Mouse (Mus musculus): ENCODE results near the gene Rspry1.

Gene Rspry1

GRCm38 (mm10) chr8:94602471-94603131 is 864 bp downstream of the Rspry1 start:
- DNase-seq (ENCODE audit: low spot score in 2 of 2) = peak in 1 of 2 experiments; percentile 68

- peak in 1 of 2 experiments; percentile 12 for DNase-seq (ENCODE audit: low spot score in 2 of 2)
Measured at GRCm38 (mm10) chr8:94604030-94604429, 2.3 kb downstream of the Rspry1 start.

- no peak for DNase-seq (ENCODE audit: low spot score in 2 of 2)
Measured at GRCm38 (mm10) chr8:94607064-94607463, 5.3 kb downstream of the Rspry1 start.

- DNase-seq (ENCODE audit: low spot score in 2 of 2) = no peak
Measured at GRCm38 (mm10) chr8:94624885-94625284, 23.1 kb downstream of the Rspry1 start.

- no peak for DNase-seq (ENCODE audit: low spot score in 2 of 2)
Measured at GRCm38 (mm10) chr8:94633564-94634194, 31.9 kb downstream of the Rspry1 start.

- DNase-seq (ENCODE audit: low spot score in 2 of 2) = no peak
Measured at GRCm38 (mm10) chr8:94634211-94634610, 32.5 kb downstream of the Rspry1 start.

- no peak for DNase-seq (ENCODE audit: low spot score in 2 of 2)
Measured at GRCm38 (mm10) chr8:94641183-94641582, 39.4 kb downstream of the Rspry1 start.

GRCm38 (mm10) chr8:94641938-94642337 is 40.2 kb downstream of the Rspry1 start:
- DNase-seq (ENCODE audit: low spot score in 2 of 2) = no peak

- no peak for DNase-seq (ENCODE audit: low spot score in 2 of 2)
Measured at GRCm38 (mm10) chr8:94645202-94645601, 43.5 kb downstream of the Rspry1 start.

GRCm38 (mm10) chr8:94646165-94646564 is 44.4 kb downstream of the Rspry1 start:
- DNase-seq (ENCODE audit: low spot score in 2 of 2) = no peak

- no peak for DNase-seq (ENCODE audit: low spot score in 2 of 2)
Measured at GRCm38 (mm10) chr8:94649496-94649895, 47.8 kb downstream of the Rspry1 start.

GRCm38 (mm10) chr8:94652951-94653350 is 51.2 kb downstream of the Rspry1 start:
- DNase-seq (ENCODE audit: low spot score in 2 of 2) = no peak

- DNase-seq (ENCODE audit: low spot score in 2 of 2) = no peak
Measured at GRCm38 (mm10) chr8:94654994-94655393, 53.3 kb downstream of the Rspry1 start.

GRCm38 (mm10) chr8:94658031-94658430 is 56.3 kb downstream of the Rspry1 start:
- DNase-seq (ENCODE audit: low spot score in 2 of 2) = no peak

- DNase-seq (ENCODE audit: low spot score in 2 of 2) = no peak
Measured at GRCm38 (mm10) chr8:94660418-94660817, 58.7 kb downstream of the Rspry1 start.

GRCm38 (mm10) chr8:94664722-94665121 is 63.0 kb downstream of the Rspry1 start:
- DNase-seq (ENCODE audit: low spot score in 2 of 2) = no peak

GRCm38 (mm10) chr8:94666456-94667308 is 64.9 kb downstream of the Rspry1 start, which contains the start of gene Arl2bp:
Gene Arl2bp (plus strand): TSS chr8:94666600.
- peak; percentile 94 to 96 for DNase-seq (ENCODE audit: low spot score in 2 of 2)

GRCm38 (mm10) chr8:94674384-94674783 is 72.6 kb downstream of the Rspry1 start:
- DNase-seq (ENCODE audit: low spot score in 2 of 2) = no peak

- no peak for DNase-seq (ENCODE audit: low spot score in 2 of 2)
Measured at GRCm38 (mm10) chr8:94675923-94676322, 74.2 kb downstream of the Rspry1 start.

- DNase-seq (ENCODE audit: low spot score in 2 of 2) = no peak
Measured at GRCm38 (mm10) chr8:94678582-94678981, 76.8 kb downstream of the Rspry1 start.

GRCm38 (mm10) chr8:94680414-94680813 is 78.7 kb downstream of the Rspry1 start:
- DNase-seq (ENCODE audit: low spot score in 2 of 2) = no peak

GRCm38 (mm10) chr8:94682732-94683524 is 81.2 kb downstream of the Rspry1 start:
- DNase-seq (ENCODE audit: low spot score in 2 of 2) = no peak
